Mouse (Mus musculus) bone marrow macrophage, adult 2 months (primary cell): Measurements from ENCODE around the gene Ybx1.

Experiments used
- CTCF ChIP-seq: IDR thresholded peaks from 2 replicates; pipeline ENCODE4 v1.5.1; 2012; ENCODE audit warnings: low read depth, mild to moderate bottlenecking, low read length, moderate library complexity
- POLR2A ChIP-seq: IDR thresholded peaks from 2 replicates; pipeline ENCODE4 v1.6.1; 2012; ENCODE audit warnings: mild to moderate bottlenecking, low read depth, low read length, borderline replicate concordance

DNA sequence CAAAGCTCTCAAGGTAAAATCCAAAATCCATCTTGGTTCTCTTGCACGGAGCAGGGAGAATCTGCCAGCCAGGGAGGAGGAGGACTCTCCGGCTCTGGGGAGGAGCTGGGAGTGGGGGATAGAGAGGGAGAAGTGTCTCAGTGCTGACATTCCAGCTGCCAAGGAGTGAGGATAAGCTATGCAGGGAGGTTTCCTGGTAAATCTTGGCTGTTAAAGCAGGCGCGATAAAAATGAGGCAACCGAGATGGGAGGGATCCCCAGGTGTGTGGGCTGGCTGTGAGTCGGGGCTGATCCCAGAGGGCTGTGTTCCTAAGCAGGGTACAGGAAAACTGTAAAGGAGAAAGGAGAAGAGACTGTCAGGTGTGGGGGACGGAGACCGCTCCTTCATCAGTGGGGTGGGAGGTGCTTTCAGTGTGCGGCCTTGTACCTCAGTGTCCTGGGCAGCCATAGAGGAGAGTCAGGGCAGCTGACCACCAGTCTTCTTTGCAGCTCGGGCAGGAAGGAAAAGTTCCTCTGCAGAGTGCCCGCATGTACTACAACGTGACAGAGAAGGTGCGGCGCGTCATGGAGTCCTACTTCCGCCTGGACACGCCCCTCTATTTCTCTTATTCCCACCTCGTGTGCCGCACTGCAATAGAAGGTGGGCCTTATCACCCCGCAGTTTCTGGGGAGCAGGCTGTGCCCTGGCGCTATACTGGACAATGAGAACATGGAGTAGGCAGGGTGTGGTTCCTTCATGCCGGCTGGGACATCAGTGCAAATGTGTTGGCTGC lies 49.8 kb downstream of the Ybx1 start:
- TF ChIP-seq POLR2A (no peak), CTCF (no peak)
